ENCODE assay signal across 8 mouse cellular contexts in the genomic region with DNA sequence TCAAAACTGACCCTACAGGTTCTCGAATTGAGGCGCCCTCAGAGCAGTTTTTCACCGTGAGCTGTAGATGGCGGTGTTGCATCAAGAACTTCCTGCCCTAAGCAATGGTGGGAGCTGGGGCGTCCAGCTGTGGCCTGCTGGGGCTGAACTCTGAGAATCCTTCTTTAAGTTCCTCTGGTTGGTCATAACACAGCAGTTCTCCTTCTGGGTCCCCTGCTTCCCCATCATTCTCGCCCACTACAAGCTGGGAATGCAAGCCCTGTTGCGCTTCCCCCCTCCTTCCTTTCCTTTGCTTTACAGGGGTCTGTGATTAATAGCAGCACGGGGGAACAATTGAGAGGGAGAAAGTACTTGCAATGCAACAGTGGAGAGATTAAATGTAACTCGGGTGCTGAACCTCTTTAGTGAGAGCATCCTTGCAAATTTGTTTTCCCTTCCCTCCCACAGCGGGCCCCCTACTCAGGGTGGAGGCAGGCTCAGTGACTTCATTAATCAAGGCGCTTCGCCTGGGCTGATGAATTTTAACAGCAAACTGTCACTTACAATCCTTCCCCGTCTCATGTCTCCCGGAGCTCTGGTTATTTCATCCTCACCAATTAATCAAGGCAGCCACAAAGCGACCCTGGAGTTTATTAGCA.
A peak's percentile ranks its signal among the peaks of the same experiment; 100 is the strongest.
DNase-seq lines count a peak whose midpoint lies in the region; ATAC-seq lines count a peak whose summit lies in the region.

No protein-coding gene starts in this region.

- H3K9me3 ChIP-seq in kidney, embryonic 15.5 days (replicated peaks): no peaks in the 10 kb centered on the region
- no peaks in the 10 kb centered on the region for H3K9me3 ChIP-seq in limb, embryonic 13.5 days
- H3K9me3 ChIP-seq in neural tube, embryonic 14.5 days (ENCODE audit: control insufficient read depth, low read length): no peaks in the 10 kb centered on the region

- H3K9ac ChIP-seq in kidney, embryonic 15.5 days: no peak overlapping the region; the same call in 1 of the 2 replicates
- peak overlapping the region; percentile 51; the same call in 1 of the 2 replicates for H3K9ac ChIP-seq in limb, embryonic 13.5 days
- no peak overlapping the region for H3K9ac ChIP-seq in neural tube, embryonic 14.5 days (replicated peaks; ENCODE audit: low read depth, low read length)

- WGBS in kidney, embryonic 15.5 days: 2% methylated on average over 15 of the region's 15 CpGs
- 2% methylated on average over 15 of the region's 15 CpGs for WGBS in limb, embryonic 13.5 days
- 1% methylated on average over 15 of the region's 15 CpGs for WGBS in neural tube, embryonic 14.5 days

- no peaks in the 10 kb centered on the region for H3K27me3 ChIP-seq in kidney, embryonic 15.5 days
- 0 out of 2 replicates have a peak, but pooled peaks cover 3% of the 10 kb centered on the region for H3K27me3 ChIP-seq in limb, embryonic 13.5 days
- no peaks in the 10 kb centered on the region for H3K27me3 ChIP-seq in neural tube, embryonic 14.5 days (ENCODE audit: control insufficient read depth, insufficient read depth, low read length)

- no peaks in the 10 kb centered on the region for H3K36me3 ChIP-seq in kidney, embryonic 15.5 days
- no peaks in the 10 kb centered on the region for H3K36me3 ChIP-seq in limb, embryonic 13.5 days
- no peaks in the 10 kb centered on the region for H3K36me3 ChIP-seq in neural tube, embryonic 14.5 days (ENCODE audit: control insufficient read depth, insufficient read depth, low read length)

- H3K4me2 ChIP-seq in kidney, embryonic 15.5 days: peak overlapping the region; percentile 55
- peak overlapping the region; percentile 61 for H3K4me2 ChIP-seq in limb, embryonic 13.5 days (replicated peaks)
- peak overlapping the region; percentile 46 for H3K4me2 ChIP-seq in neural tube, embryonic 14.5 days (ENCODE audit: low read depth, low read length)

- no peaks in the 10 kb centered on the region for H3K4me1 ChIP-seq in kidney, embryonic 15.5 days
- H3K4me1 ChIP-seq in limb, embryonic 13.5 days: peaks cover 4% of the 10 kb centered on the region
- H3K4me1 ChIP-seq in neural tube, embryonic 14.5 days (ENCODE audit: control insufficient read depth, insufficient read depth, low read length): peaks cover 7% of the 10 kb centered on the region; the same call in 1 of the 2 replicates

- H3K4me3 ChIP-seq in kidney, embryonic 15.5 days (replicated peaks): peak overlapping the region; percentile 23
- H3K4me3 ChIP-seq in limb, embryonic 13.5 days: peak overlapping the region; percentile 32
- peak overlapping the region; percentile 13; the same call in 1 of the 2 replicates for H3K4me3 ChIP-seq in neural tube, embryonic 14.5 days (ENCODE audit: low read depth, low read length)

- peak; percentile 3 for DNase-seq in cerebellum, adult 11 months
- DNase-seq in cerebellum, adult 11-12 months: no peak
- DNase-seq in cerebellum, postnatal 10 days: peak; percentile 77 to 78
- peak; percentile 25 to 55 for DNase-seq in frontal cortex, postnatal 14 days (ENCODE audit: low spot score in 2 of 2)
- DNase-seq in urinary bladder, postnatal 4 days (ENCODE audit: low spot score in 2 of 2): peak; percentile 37 to 60

- H3K27ac ChIP-seq in kidney, embryonic 15.5 days: no peak overlapping the region
- no peak overlapping the region for H3K27ac ChIP-seq in limb, embryonic 13.5 days
- H3K27ac ChIP-seq in neural tube, embryonic 14.5 days (ENCODE audit: low read depth, low read length): peak overlapping the region; percentile 16; the same call in 1 of the 2 replicates

- peak; percentile 96 for ATAC-seq in kidney, embryonic 15.5 days (replicated peaks; ENCODE audit: low FRiP score)
- peak; percentile 92 for ATAC-seq in limb, embryonic 13.5 days (ENCODE audit: low FRiP score, low read depth)
- ATAC-seq in neural tube, embryonic 14.5 days (ENCODE audit: low read depth): peak; percentile 96
